Mouse (Mus musculus): ENCODE measurements at regions not wholly inside any gene's neighbourhood (a gene's known extent, or its start where the extent isn't known, plus 50 kb on each side); places are given as distances from the start of the nearest gene placed in this dataset.

DNA sequence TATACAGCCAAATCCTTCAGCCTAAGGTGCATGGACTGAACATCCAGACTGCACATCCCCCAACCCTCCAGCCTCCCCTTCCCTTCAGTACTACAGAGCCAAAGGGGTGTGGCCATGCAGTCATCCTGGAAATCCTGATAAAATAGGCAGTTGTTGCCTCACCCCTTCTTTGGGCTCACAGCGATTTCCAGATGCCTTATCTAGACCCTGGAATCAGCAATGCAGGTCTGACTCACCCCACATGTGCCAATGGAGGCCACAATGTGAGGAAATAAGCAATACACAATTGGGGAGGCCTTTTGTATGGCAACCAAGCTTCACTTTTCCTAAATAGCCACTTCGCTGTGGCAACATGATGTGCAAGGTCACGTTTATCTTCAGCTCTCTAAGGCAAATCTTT is 205.3 kb upstream of the Gm37988 start:
- no peak for TF ChIP-seq CTCF (conservative IDR thresholded peaks at IDR 0.05; ENCODE audit: low read length)
- TF ChIP-seq NANOG (IDR thresholded peaks at IDR 0.05; ENCODE audit: borderline replicate concordance, low read length) = no peak
- TF ChIP-seq POU5F1 (IDR thresholded peaks at IDR 0.05; ENCODE audit: borderline replicate concordance, low read length) = no peak
